Mouse (Mus musculus) right cerebral cortex, postnatal 10 days (tissue): Measurements from ENCODE around the gene Cry1.
A peak's percentile ranks its signal among the peaks of the same experiment; 100 is the strongest.

Experiments
- DNase-seq, 2 experiments: peaks; one replicate each; pipeline ENCODE4 v3.0.0; 2021; ENCODE audit warnings: low spot score in 2 of 2

Gene Cry1

GRCm38 (mm10) chr10:85161745-85162351 lies 23.0 kb downstream of the Cry1 start:
- DNase-seq: no peak

GRCm38 (mm10) chr10:85159989-85160619 lies 24.8 kb downstream of the Cry1 start:
- no peak for DNase-seq

GRCm38 (mm10) chr10:85157451-85157850 lies 27.4 kb downstream of the Cry1 start:
- DNase-seq: no peak

GRCm38 (mm10) chr10:85154195-85154594 lies 30.7 kb downstream of the Cry1 start:
- peak; percentile 58 to 78 for DNase-seq

- DNase-seq: no peak
Observed at GRCm38 (mm10) chr10:85149226-85149625, 35.6 kb downstream of the Cry1 start.

- no peak for DNase-seq
Observed at GRCm38 (mm10) chr10:85146282-85146681, 38.6 kb downstream of the Cry1 start.

GRCm38 (mm10) chr10:85141465-85141864 lies 43.4 kb downstream of the Cry1 start:
- no peak for DNase-seq

- no peak for DNase-seq
Observed at GRCm38 (mm10) chr10:85136573-85136972, 48.3 kb downstream of the Cry1 start.

GRCm38 (mm10) chr10:85128453-85128852 lies 56.4 kb downstream of the Cry1 start:
- no peak for DNase-seq

- peak; percentile 98 to 99 for DNase-seq
Observed at GRCm38 (mm10) chr10:85127395-85128287, 57.2 kb downstream of the Cry1 start, which contains the start of gene Mterf2. Gene Mterf2, minus strand, starts transcription at chr10:85128027.

GRCm38 (mm10) chr10:85125184-85125583 lies 59.7 kb downstream of the Cry1 start:
- DNase-seq: no peak

GRCm38 (mm10) chr10:85114409-85114808 lies 70.5 kb downstream of the Cry1 start:
- DNase-seq: no peak

- DNase-seq: peak; percentile 50 to 53
Observed at GRCm38 (mm10) chr10:85103085-85103885, 81.6 kb downstream of the Cry1 start.

- peak; percentile 92 to 93 for DNase-seq
Observed at GRCm38 (mm10) chr10:85102247-85103084, 82.4 kb downstream of the Cry1 start, which contains the start of the genes Fhl4 and Tmem263. Gene Fhl4, minus strand, starts transcription at chr10:85102495. Gene Tmem263, plus strand, starts transcription at chr10:85102627.

GRCm38 (mm10) chr10:85101841-85102240 lies 83.0 kb downstream of the Cry1 start:
- peak; percentile 46 for DNase-seq
